Mouse (Mus musculus) myocyte (in vitro differentiated cells): ENCODE measurements around the gene Dmgdh.

Experiments
- CEBPB ChIP-seq: IDR thresholded peaks from 2 replicates; pipeline ENCODE4 v1.6.1; 2011; ENCODE audit warnings: mild to moderate bottlenecking, moderate library complexity; ENCODE audit not compliant: poor library complexity, insufficient read depth, severe bottlenecking
- E2F4 ChIP-seq: IDR thresholded peaks from one replicate; pipeline ENCODE4 v1.6.1; 2011; ENCODE audit warnings: mild to moderate bottlenecking, control low read depth, moderate library complexity; ENCODE audit not compliant: insufficient read depth
- MAX ChIP-seq: IDR thresholded peaks from one replicate; pipeline ENCODE4 v1.6.1; 2011; ENCODE audit warnings: low read depth, mild to moderate bottlenecking, control low read depth
- MYOD1 ChIP-seq, 3 experiments: IDR thresholded peaks; one replicate each; pipeline ENCODE4 v1.6.1; 2011; ENCODE audit warnings: control low read depth in 2 of 3, low read depth in 2 of 3, mild to moderate bottlenecking in 2 of 3, moderate library complexity in 1 of 3; ENCODE audit not compliant: insufficient read length in 2 of 3, control insufficient read depth in 1 of 3
- MYOG ChIP-seq, 3 experiments: IDR thresholded peaks; one replicate each; pipeline ENCODE4 v1.6.1; 2011; ENCODE audit warnings: control low read depth in 2 of 3, low read depth in 2 of 3, mild to moderate bottlenecking in 2 of 3; ENCODE audit not compliant: insufficient read length in 2 of 3, control insufficient read depth in 1 of 3, insufficient read depth in 1 of 3
- POLR2A ChIP-seq: IDR thresholded peaks from one replicate; pipeline ENCODE4 v1.6.1; 2011; ENCODE audit warnings: low read depth, mild to moderate bottlenecking, control low read depth, moderate library complexity; ENCODE audit not compliant: insufficient read length
- POLR2AphosphoS2 ChIP-seq: IDR thresholded peaks from one replicate; pipeline ENCODE4 v1.6.1; 2011; ENCODE audit warnings: low read depth, control low read depth; ENCODE audit not compliant: insufficient read length
- TCF3 ChIP-seq: IDR thresholded peaks from one replicate; pipeline ENCODE4 v1.6.1; 2011; ENCODE audit warnings: low read depth, control low read depth; ENCODE audit not compliant: insufficient read length

- TF ChIP-seq MYOD1 (IDR thresholded peaks at IDR 0.05; ENCODE audit: control insufficient read depth in 1 of 3, insufficient read length in 2 of 3, low read depth in 2 of 3) (no peak), POLR2A (no peak), TCF3 (no peak), MAX (no peak), POLR2AphosphoS2 (no peak), E2F4 (no peak), CEBPB (no peak), MYOG (IDR thresholded peaks at IDR 0.05; ENCODE audit: control insufficient read depth in 1 of 3, insufficient read depth in 1 of 3, insufficient read length in 2 of 3, low read depth in 2 of 3) (no peak)
Observed at GRCm38 (mm10) chr13:93782823-93783222, 108.6 kb downstream of the Dmgdh start.
